Mouse (Mus musculus) thymus, adult 2 months (tissue): Measurements from ENCODE around the gene Reep6. TPM values are rescaled to one million over a fixed set of nuclear protein-coding genes. Genes with fewer than 3 reads are reported as not detected.

Experiments
- DNase-seq: peaks from one replicate; pipeline ENCODE4 v3.0.0; 2021
- H3K27ac ChIP-seq: fragments of 200-500 bp; 2 replicates; pipeline ENCODE4 v1.5.1; 2012; ENCODE audit warnings: low read length, control low read depth; ENCODE audit not compliant: control insufficient read depth, insufficient read depth
- H3K27me3 ChIP-seq: fragments of 200-500 bp; 2 replicates; pipeline ENCODE4 v1.6.1; 2012; ENCODE audit warnings: mild to moderate bottlenecking, low read length, moderate library complexity, mixed read lengths; ENCODE audit not compliant: control insufficient read depth, insufficient read depth
- H3K36me3 ChIP-seq: fragments of 200-500 bp; 2 replicates; pipeline ENCODE4 v1.6.1; 2012; ENCODE audit warnings: mild to moderate bottlenecking, low read length, moderate library complexity; ENCODE audit not compliant: control insufficient read depth, insufficient read depth
- H3K4me1 ChIP-seq: fragments of 200-500 bp; replicated peaks from 2 replicates; pipeline ENCODE4 v1.6.1; 2012; ENCODE audit warnings: low read length; ENCODE audit not compliant: control insufficient read depth, insufficient read depth
- H3K4me3 ChIP-seq: fragments of 200-500 bp; 2 replicates; pipeline ENCODE4 v1.5.1; 2012; ENCODE audit warnings: mild to moderate bottlenecking, low read length, control low read depth, moderate library complexity; ENCODE audit not compliant: control insufficient read depth, insufficient read depth
- CTCF ChIP-seq: fragments of 200-500 bp; IDR thresholded peaks from 2 replicates; pipeline ENCODE4 v1.5.1; 2012; ENCODE audit warnings: mild to moderate bottlenecking, control low read depth, low read length, moderate library complexity, borderline replicate concordance; ENCODE audit not compliant: control insufficient read depth, poor library complexity, insufficient read depth; ENCODE audit errors: extremely low read depth
- POLR2A ChIP-seq: fragments of 200-500 bp; IDR thresholded peaks from 2 replicates; pipeline ENCODE4 v1.6.1; 2012; ENCODE audit warnings: mild to moderate bottlenecking, low read length, control low read depth, moderate library complexity; ENCODE audit not compliant: control insufficient read depth, poor library complexity, insufficient read depth; ENCODE audit errors: extremely low read depth
- WGBS: fragments of 180-500 bp; shearing (Covaris S2); methylation state at CpG from one replicate; pipeline ENCODE4 v1.1.7; 2018; 5-methylcytosine and 5-hydroxymethylcytosine counted together
- polyA plus RNA-seq: library from polyadenylated mRNA; depleted of rRNA; stranded (reverse); fragments of >200 nt; gene quantifications from 2 replicates; pipeline ENCODE4 v1.2.3, GENCODE M21; 2012

The Reep6 gene
- polyA plus RNA-seq, 1 experiment = 2.0 TPM

GRCm38 (mm10) chr10:80312586-80313504 lies 16.9 kb upstream of the Reep6 start:
- TF ChIP-seq POLR2A (no peak), CTCF (no peak)
- H3K36me3 ChIP-seq = no peaks in the 10 kb centered on the region
- H3K27me3 ChIP-seq = no peaks in the 10 kb centered on the region; the same call in 1 of the 2 replicates
- H3K4me3 ChIP-seq = no peak overlapping the region
- no peak for DNase-seq
- WGBS = 78% methylated on average over 54 of the region's 54 CpGs
- H3K4me1 ChIP-seq = no peaks in the 10 kb centered on the region
- no peak overlapping the region for H3K27ac ChIP-seq

- Histone ChIP-seq H3K27me3 (no peaks in the 10 kb centered on the region; the same call in 1 of the 2 replicates), H3K4me3 (no peak overlapping the region), H3K27ac (no peak overlapping the region), H3K4me1 (no peaks in the 10 kb centered on the region), H3K36me3 (no peaks in the 10 kb centered on the region)
- TF ChIP-seq CTCF = no peak
- DNase-seq = no peak
- WGBS = 10% methylated on average over 20 of the region's 20 CpGs
Measured at GRCm38 (mm10) chr10:80313627-80314201, 16.0 kb upstream of the Reep6 start.

GRCm38 (mm10) chr10:80314494-80315001 lies 15.2 kb upstream of the Reep6 start:
- 79% methylated on average over 16 of the region's 16 CpGs for WGBS
- Histone ChIP-seq H3K4me1 (peaks cover 8% of the 10 kb centered on the region), H3K27ac (no peak overlapping the region), H3K4me3 (no peak overlapping the region), H3K36me3 (no peaks in the 10 kb centered on the region), H3K27me3 (no peaks in the 10 kb centered on the region; the same call in 1 of the 2 replicates)
- no peak for DNase-seq
- TF ChIP-seq POLR2A = no peak
- no peak for TF ChIP-seq CTCF

GRCm38 (mm10) chr10:80315315-80315714 lies 14.4 kb upstream of the Reep6 start:
- Histone ChIP-seq H3K4me1 (peaks cover 10% of the 10 kb centered on the region), H3K27ac (no peak overlapping the region), H3K27me3 (no peaks in the 10 kb centered on the region; the same call in 1 of the 2 replicates), H3K4me3 (no peak overlapping the region), H3K36me3 (no peaks in the 10 kb centered on the region)
- DNase-seq = no peak
- TF ChIP-seq POLR2A (no peak), CTCF (no peak)
- 69% methylated on average over 27 of the region's 27 CpGs for WGBS

- no peaks in the 10 kb centered on the region for H3K36me3 ChIP-seq
- H3K4me1 ChIP-seq = peaks cover 19% of the 10 kb centered on the region
- TF ChIP-seq CTCF (no peak), POLR2A (no peak)
- no peak for DNase-seq
- H3K4me3 ChIP-seq = no peak overlapping the region
- H3K27ac ChIP-seq = no peak overlapping the region
- 83% methylated on average over 11 of the region's 11 CpGs for WGBS
- no peaks in the 10 kb centered on the region; the same call in 1 of the 2 replicates for H3K27me3 ChIP-seq
Measured at GRCm38 (mm10) chr10:80316359-80316781, 13.4 kb upstream of the Reep6 start.

DNA sequence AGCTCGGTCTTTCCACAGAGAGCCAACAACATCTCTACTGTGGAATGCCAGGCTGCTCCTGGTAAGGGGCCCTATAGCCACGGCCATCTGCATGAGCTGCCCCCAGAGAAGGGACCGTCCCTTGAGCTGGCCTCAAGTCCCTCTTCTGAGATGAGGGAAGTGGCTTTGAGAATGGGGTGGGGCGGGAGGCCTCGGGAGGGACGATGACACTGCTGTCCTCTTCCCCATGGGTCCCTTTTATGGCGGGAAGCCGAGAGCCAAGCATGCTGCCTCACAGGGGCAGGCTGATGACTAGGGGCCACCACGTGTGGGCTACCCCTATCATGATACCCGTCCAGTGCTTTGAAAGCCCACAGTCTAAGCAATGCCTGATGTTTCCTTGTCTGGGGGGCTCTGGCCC lies 12.7 kb upstream of the Reep6 start:
- Histone ChIP-seq H3K27me3 (no peaks in the 10 kb centered on the region; the same call in 1 of the 2 replicates), H3K4me1 (peaks cover 25% of the 10 kb centered on the region), H3K36me3 (no peaks in the 10 kb centered on the region), H3K27ac (no peak overlapping the region), H3K4me3 (no peak overlapping the region)
- 55% methylated on average over 10 of the region's 10 CpGs for WGBS
- no peak for DNase-seq
- TF ChIP-seq POLR2A (no peak), CTCF (no peak)
